Mouse (Mus musculus) lung, postnatal 36 days (tissue): Measurements from ENCODE around the gene Hcfc2.

Experiments
- DNase-seq: peaks from one replicate; pipeline ENCODE4 v3.0.0; 2022; ENCODE audit warnings: mixed read lengths

The Hcfc2 gene

GRCm38 (mm10) chr10:82695956-82696355, at the start of gene Hcfc2:
Gene Hcfc2 (plus strand): TSS chr10:82696160.
- DNase-seq, result no peak

- no peak for DNase-seq
Observed at GRCm38 (mm10) chr10:82647205-82647811, 48.7 kb upstream of the Hcfc2 start.

- DNase-seq, result no peak
Observed at GRCm38 (mm10) chr10:82651221-82651620, 44.7 kb upstream of the Hcfc2 start.

GRCm38 (mm10) chr10:82652625-82653024, 43.3 kb upstream of the Hcfc2 start:
- DNase-seq, result no peak

- no peak for DNase-seq
Observed at GRCm38 (mm10) chr10:82654581-82654980, 41.4 kb upstream of the Hcfc2 start.

- DNase-seq, result no peak
Observed at GRCm38 (mm10) chr10:82661820-82662219, 34.1 kb upstream of the Hcfc2 start.

- DNase-seq, result no peak
Observed at GRCm38 (mm10) chr10:82662267-82662990, 33.5 kb upstream of the Hcfc2 start.

- no peak for DNase-seq
Observed at GRCm38 (mm10) chr10:82663289-82663688, 32.7 kb upstream of the Hcfc2 start.

GRCm38 (mm10) chr10:82665951-82666350, 30.0 kb upstream of the Hcfc2 start:
- no peak for DNase-seq

- DNase-seq, result peak; percentile 96
Observed at GRCm38 (mm10) chr10:82666436-82667234, 29.3 kb upstream of the Hcfc2 start.

GRCm38 (mm10) chr10:82670205-82670604, 25.8 kb upstream of the Hcfc2 start:
- no peak for DNase-seq

- DNase-seq, result no peak
Observed at GRCm38 (mm10) chr10:82676949-82677348, 19.0 kb upstream of the Hcfc2 start.

GRCm38 (mm10) chr10:82680769-82681168, 15.2 kb upstream of the Hcfc2 start:
- DNase-seq, result no peak

- no peak for DNase-seq
Observed at GRCm38 (mm10) chr10:82681639-82682038, 14.3 kb upstream of the Hcfc2 start.

- no peak for DNase-seq
Observed at GRCm38 (mm10) chr10:82685440-82685839, 10.5 kb upstream of the Hcfc2 start.

- peak; percentile 30 for DNase-seq
Observed at GRCm38 (mm10) chr10:82689681-82690211, 6.2 kb upstream of the Hcfc2 start.

GRCm38 (mm10) chr10:82690494-82690893, 5.5 kb upstream of the Hcfc2 start, which contains the start of gene Glt8d2:
Gene Glt8d2 (minus strand): TSS chr10:82690650.
- DNase-seq, result peak; percentile 58

- DNase-seq, result peak; percentile 26
Observed at GRCm38 (mm10) chr10:82696453-82697079, 606 bp downstream of the Hcfc2 start.

- DNase-seq, result peak; percentile 81
Observed at GRCm38 (mm10) chr10:82697305-82697898, 1.4 kb downstream of the Hcfc2 start.

GRCm38 (mm10) chr10:82698712-82699261, 2.8 kb downstream of the Hcfc2 start:
- DNase-seq, result peak; percentile 92

- peak; percentile 29 for DNase-seq
Observed at GRCm38 (mm10) chr10:82699296-82699941, 3.5 kb downstream of the Hcfc2 start.

GRCm38 (mm10) chr10:82741354-82741753, 45.4 kb downstream of the Hcfc2 start:
- no peak for DNase-seq
